Mouse (Mus musculus) midbrain, postnatal 0 days (tissue): Measurements from ENCODE around the gene Cdh24. TPM values are rescaled to one million over a fixed set of nuclear protein-coding genes. Genes with fewer than 3 reads are reported as not detected.

Experiments
- ATAC-seq: fragments of 200-750 bp; cut with Nextera tagmentation; 2 replicates; pipeline ENCODE4 v1.8.0; 2017; ENCODE audit warnings: moderate number of reproducible peaks, mild to moderate bottlenecking, moderate TSS enrichment, moderate library complexity; ENCODE audit not compliant: low FRiP score
- DNase-seq: peaks from one replicate; pipeline ENCODE4 v3.0.0-alpha.2; 2015; ENCODE audit warnings: low spot score
- H3K27ac ChIP-seq: fragments of 300-500 bp; sonication (generic); 2 replicates; pipeline ENCODE4 v1.5.1; 2014; ENCODE audit warnings: low read depth, mild to moderate bottlenecking, low read length, mixed read lengths
- H3K27me3 ChIP-seq: fragments of 300-500 bp; sonication (generic); 2 replicates; pipeline ENCODE4 v1.6.1; 2014; ENCODE audit warnings: low read length, control low read depth, mixed read lengths; ENCODE audit not compliant: insufficient read depth
- H3K36me3 ChIP-seq: fragments of 300-500 bp; sonication (generic); 2 replicates; pipeline ENCODE4 v1.6.1; 2014; ENCODE audit warnings: low read length, control low read depth, mixed read lengths; ENCODE audit not compliant: insufficient read depth
- H3K4me1 ChIP-seq: fragments of 300-500 bp; sonication (generic); 2 replicates; pipeline ENCODE4 v1.6.1; 2014; ENCODE audit warnings: mild to moderate bottlenecking, control low read depth, antibody characterized with exemption, low read length, mixed read lengths; ENCODE audit not compliant: insufficient read depth
- H3K4me2 ChIP-seq: fragments of 300-500 bp; sonication (generic); 2 replicates; pipeline ENCODE4 v1.6.1; 2014; ENCODE audit warnings: low read depth, mild to moderate bottlenecking, low read length, mixed read lengths; ENCODE audit not compliant: poor library complexity, severe bottlenecking
- H3K4me3 ChIP-seq: fragments of 300-500 bp; sonication (generic); 2 replicates; pipeline ENCODE4 v1.5.1; 2014; ENCODE audit warnings: low read depth, mild to moderate bottlenecking, low read length, moderate library complexity
- H3K9ac ChIP-seq: fragments of 300-500 bp; sonication (generic); replicated peaks from 2 replicates; pipeline ENCODE4 v1.6.1; 2014; ENCODE audit warnings: mild to moderate bottlenecking, low read length, moderate library complexity, mixed read lengths; ENCODE audit not compliant: poor library complexity, severe bottlenecking
- H3K9me3 ChIP-seq: fragments of 300-500 bp; sonication (generic); 2 replicates; pipeline ENCODE4 v1.6.1; 2016; ENCODE audit warnings: low read length, control low read depth
- CTCF ChIP-seq: IDR thresholded peaks from 2 replicates; pipeline ENCODE4 v1.5.1; 2016; ENCODE audit warnings: antibody characterized with exemption, mild to moderate bottlenecking
- WGBS: fragments of 180-500 bp; shearing (Covaris S2); extraction: QIAGEN DNeasy Blood & Tissue Kit; methylation state at CpG from one replicate; pipeline ENCODE4 v1.1.7; 2014; 5-methylcytosine and 5-hydroxymethylcytosine counted together
- polyA plus RNA-seq: library from polyadenylated mRNA; unstranded; fragments of >200 nt; fragmentation: Nextera tagmentation; extraction: Ambion mirVana; gene quantifications from 2 replicates; pipeline ENCODE4 v1.2.1, GENCODE M21; 2015
- total RNA-seq: library from RNA; depleted of rRNA; stranded (reverse); fragments of >200 nt; gene quantifications from 2 replicates; pipeline ENCODE4 v1.2.3, GENCODE M21; 2014

The Cdh24 gene
- total and polyA plus RNA-seq, 2 experiments from 2014 or later = 9.0 to 49.7 TPM

DNA sequence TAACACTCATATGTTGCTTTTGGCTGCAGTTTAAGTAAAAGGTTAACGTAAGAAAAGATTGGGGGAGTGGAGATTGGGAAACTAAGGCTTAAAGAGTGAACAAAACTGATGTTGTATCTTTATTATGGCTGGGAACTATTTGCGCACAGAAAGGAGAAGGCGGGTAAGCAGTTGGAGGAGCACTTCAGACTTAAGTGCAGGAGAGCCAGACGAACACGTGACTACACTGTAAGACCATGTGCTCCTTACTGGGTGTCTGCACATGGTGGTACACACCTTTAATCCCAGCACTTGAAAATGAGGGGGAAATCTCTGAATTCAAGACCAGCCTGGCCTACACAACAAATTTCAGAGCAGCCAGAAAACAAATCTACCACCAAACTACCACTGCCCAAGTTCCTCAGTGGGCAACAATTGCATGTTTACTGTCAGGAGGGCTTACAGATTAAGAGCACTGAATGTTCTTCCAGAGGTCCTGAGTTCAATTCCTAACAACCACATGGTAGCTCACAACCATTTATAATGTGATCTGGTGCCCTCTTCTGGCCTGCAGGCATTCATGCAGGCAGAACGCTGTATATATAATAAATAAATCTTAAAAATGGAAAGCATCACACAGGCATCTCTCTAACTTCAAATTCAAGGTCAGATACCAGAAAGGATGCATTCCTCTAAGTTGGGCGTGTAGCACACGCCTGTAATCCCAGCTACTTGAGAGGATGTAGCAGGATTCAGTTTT lies 5.9 kb upstream of the Cdh24 start:
- Histone ChIP-seq H3K4me3 (no peak overlapping the region), H3K36me3 (peaks cover 63% of the 10 kb centered on the region), H3K27me3 (no peaks in the 10 kb centered on the region), H3K9me3 (no peaks in the 10 kb centered on the region), H3K9ac (no peak overlapping the region), H3K27ac (no peak overlapping the region), H3K4me1 (no peaks in the 10 kb centered on the region; the same call in none of the 2 replicates), H3K4me2 (no peak overlapping the region)
- ATAC-seq (no peak), DNase-seq (no peak)
- 94% methylated on average over 8 of the region's 8 CpGs for WGBS
- peak; percentile 68 for TF ChIP-seq CTCF

DNA sequence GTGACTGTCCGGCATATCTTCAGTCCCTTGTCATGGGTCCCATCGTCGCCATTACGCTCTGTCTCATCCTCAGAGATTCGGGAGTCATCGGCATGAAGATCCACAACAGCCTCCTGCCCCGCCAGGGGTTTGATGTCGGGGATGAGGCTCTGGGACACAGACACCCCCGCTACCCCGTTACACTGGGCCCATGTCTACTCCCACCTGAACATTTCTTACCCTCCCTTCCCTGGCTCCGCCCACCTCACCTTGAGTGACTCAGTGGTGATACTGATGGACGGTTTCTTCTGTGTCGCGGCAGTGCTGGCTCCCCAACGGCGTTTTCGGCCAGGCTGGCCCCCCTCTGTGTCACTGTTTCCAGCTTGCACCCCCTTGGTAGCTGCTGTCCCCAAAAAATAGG lies 5.3 kb upstream of the Cdh24 start:
- DNase-seq (no peak), ATAC-seq (no peak)
- Histone ChIP-seq H3K36me3 (peaks cover 63% of the 10 kb centered on the region), H3K27ac (no peak overlapping the region), H3K9ac (no peak overlapping the region), H3K4me3 (no peak overlapping the region), H3K4me2 (no peak overlapping the region), H3K4me1 (no peaks in the 10 kb centered on the region; the same call in 1 of the 2 replicates), H3K9me3 (no peaks in the 10 kb centered on the region), H3K27me3 (no peaks in the 10 kb centered on the region)
- TF ChIP-seq CTCF = no peak
- WGBS = 94% methylated on average over 17 of the region's 17 CpGs

DNA sequence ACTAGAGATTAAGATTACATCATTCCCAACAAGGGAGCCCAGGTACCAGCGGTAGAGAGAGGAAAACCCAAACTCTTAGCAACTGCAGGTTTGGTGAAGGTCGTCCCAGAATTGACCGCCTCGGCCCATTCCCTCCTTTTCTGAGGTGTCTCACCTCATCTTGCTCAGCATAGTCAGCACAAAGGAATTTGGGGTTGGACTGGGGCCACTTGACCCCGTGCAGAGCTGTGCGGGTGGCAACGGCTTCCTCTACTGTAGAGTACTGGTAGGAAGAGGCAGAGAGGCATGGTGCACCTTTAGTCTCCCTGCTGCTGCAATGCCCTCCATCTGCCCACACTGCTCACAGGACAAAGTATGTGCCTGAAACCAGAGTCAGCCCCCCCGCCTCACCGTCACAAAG lies 3.1 kb upstream of the Cdh24 start:
- Histone ChIP-seq H3K4me1 (peaks cover 9% of the 10 kb centered on the region; the same call in 1 of the 2 replicates), H3K27ac (no peak overlapping the region), H3K9me3 (no peaks in the 10 kb centered on the region), H3K4me3 (no peak overlapping the region), H3K4me2 (no peak overlapping the region), H3K27me3 (no peaks in the 10 kb centered on the region), H3K36me3 (peaks cover 48% of the 10 kb centered on the region), H3K9ac (no peak overlapping the region)
- no peak for TF ChIP-seq CTCF
- WGBS = 94% methylated on average over 9 of the region's 9 CpGs
- ATAC-seq (no peak), DNase-seq (no peak)

DNA sequence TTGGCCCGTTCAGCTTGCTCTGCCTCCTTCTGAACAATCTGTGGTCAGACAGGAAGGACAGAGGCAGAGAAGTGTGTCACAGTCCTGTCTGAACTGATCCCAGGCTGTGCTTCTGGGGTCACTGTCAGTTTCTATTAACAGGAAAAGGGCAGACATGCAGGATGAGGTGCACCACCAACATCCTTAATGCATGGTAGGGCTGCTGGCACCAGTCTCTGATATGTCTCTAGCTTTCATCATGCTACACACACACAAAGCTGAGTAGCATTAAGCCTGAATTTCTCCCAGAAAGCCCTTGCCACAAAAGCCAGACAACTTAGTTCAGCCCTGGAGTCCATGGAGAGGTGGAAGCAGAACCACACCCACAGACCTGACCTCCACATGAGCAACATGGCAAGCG lies 1.8 kb upstream of the Cdh24 start:
- no peak for ATAC-seq
- Histone ChIP-seq H3K4me3 (no peak overlapping the region), H3K36me3 (peaks cover 54% of the 10 kb centered on the region), H3K9ac (no peak overlapping the region), H3K27ac (no peak overlapping the region), H3K9me3 (no peaks in the 10 kb centered on the region), H3K4me1 (peaks cover 9% of the 10 kb centered on the region; the same call in 1 of the 2 replicates), H3K4me2 (no peak overlapping the region), H3K27me3 (no peaks in the 10 kb centered on the region)
- DNase-seq = no peak
- no peak for TF ChIP-seq CTCF
- 88% methylated on average over 2 of the region's 2 CpGs for WGBS

DNA sequence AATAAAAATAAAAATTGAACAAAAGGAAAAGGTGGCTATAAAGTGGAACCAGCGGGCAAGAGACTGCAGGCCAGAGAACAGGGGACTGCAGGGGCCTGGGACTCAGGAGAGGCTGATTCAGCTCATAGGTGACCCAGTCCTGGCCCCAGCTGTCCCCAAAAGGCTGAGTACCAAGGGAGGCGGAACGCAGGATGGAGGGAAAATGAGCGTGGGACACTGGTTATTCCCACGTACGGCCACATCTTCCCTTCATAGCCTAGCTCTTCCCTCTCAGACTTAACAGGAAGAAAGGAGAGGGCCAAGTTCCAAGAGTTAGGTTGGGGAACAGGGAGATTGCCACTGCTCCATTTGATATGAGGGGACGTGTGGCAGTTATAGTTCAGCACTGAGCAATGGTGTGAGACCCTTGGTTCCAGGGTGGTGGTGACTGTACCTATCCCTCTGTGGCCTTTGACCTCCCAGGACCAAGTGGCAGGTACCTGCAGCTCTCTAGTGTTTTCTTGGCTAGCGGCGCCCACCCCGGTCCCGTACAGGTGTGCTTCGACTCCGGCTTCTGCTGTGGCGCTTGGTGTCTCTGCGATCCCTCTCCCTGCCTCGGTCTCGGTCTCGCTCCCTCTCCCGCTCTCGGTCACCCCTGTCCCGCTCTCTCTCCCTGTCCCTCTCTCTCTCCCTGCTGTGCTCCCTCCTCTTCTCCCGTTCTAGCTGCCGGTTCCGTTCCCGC lies 1.2 kb upstream of the Cdh24 start:
- ATAC-seq (no peak), DNase-seq (no peak)
- 76% methylated on average over 24 of the region's 25 CpGs for WGBS
- no peak for TF ChIP-seq CTCF
- Histone ChIP-seq H3K9me3 (no peaks in the 10 kb centered on the region), H3K9ac (no peak overlapping the region), H3K27me3 (no peaks in the 10 kb centered on the region), H3K4me1 (peaks cover 9% of the 10 kb centered on the region; the same call in 1 of the 2 replicates), H3K27ac (peak overlapping the region; percentile 43; the same call in 1 of the 2 replicates), H3K4me3 (no peak overlapping the region), H3K4me2 (no peak overlapping the region), H3K36me3 (peaks cover 53% of the 10 kb centered on the region)

DNA sequence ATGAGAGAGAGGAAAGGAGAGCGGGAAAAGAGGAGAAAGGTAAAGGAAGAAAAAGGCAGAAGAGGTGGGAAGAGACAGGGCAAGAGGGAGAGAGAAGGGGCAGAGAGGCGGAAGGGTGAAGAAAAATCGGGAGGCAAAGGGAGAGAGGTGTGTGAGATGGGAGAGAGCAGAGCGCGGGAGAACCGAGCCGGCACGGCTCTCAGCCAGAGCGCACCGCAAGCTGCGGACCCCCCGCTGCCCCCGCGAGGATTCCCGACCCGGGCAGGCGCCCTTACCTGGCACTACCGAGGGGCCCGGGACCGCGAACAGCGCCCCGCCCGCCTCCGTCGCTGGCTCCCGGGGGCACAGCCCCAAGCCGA lies 239 bp downstream of the Cdh24 start, which contains the start of gene Gm17606:
TSS of gene Gm17606 (plus strand) at position 7 of the 359 bp plus-strand sequence.
- H3K36me3 ChIP-seq = peaks cover 42% of the 10 kb centered on the region
- peaks cover 9% of the 10 kb centered on the region; the same call in 1 of the 2 replicates for H3K4me1 ChIP-seq
- peak within 1 kb of the TSS; percentile 91 for H3K9ac ChIP-seq
- TF ChIP-seq CTCF = no peak
- no peaks in the 10 kb centered on the region for H3K9me3 ChIP-seq
- ATAC-seq = peak; percentile 32
- no peak for DNase-seq
- peak within 1 kb of the TSS; percentile 84 for H3K27ac ChIP-seq
- peak within 1 kb of the TSS; percentile 83 for H3K4me3 ChIP-seq
- H3K4me2 ChIP-seq = peak within 1 kb of the TSS; percentile 82
- WGBS = 0% methylated on average over 4 of the region's 28 CpGs
- H3K27me3 ChIP-seq = no peaks in the 10 kb centered on the region
